In genomic region chr8:70742981-70743655, GRCm38 (mm10) we compare ENCODE assay signal across 9 mouse cellular contexts. TPM values are rescaled to one million over a fixed set of nuclear protein-coding genes. Genes with fewer than 3 reads are reported as not detected.
DNase-seq lines count a peak whose midpoint lies in the region; ATAC-seq and TF ChIP-seq lines count a peak whose summit lies in the region.
"Had no signal": no experiment of that assay in that cellular context is flagged by ENCODE, and none has a peak within 500 bp of the region (broad histone marks: within the 10 kb centered on the region; RNA-seq: fewer than 3 reads in every experiment).

No protein-coding gene starts in this region.

- peak overlapping the region; percentile 1; the same call in 1 of the 2 replicates for H3K4me3 ChIP-seq in forebrain, postnatal 0 days (ENCODE audit: low read depth, low read length)
- no peak overlapping the region for H3K4me3 ChIP-seq in kidney, postnatal 0 days (replicated peaks; ENCODE audit: low read depth, low read length)
- H3K4me3 ChIP-seq: myocyte had no signal

- H3K27ac ChIP-seq in forebrain, postnatal 0 days (ENCODE audit: low read depth, low read length), result no peak overlapping the region
- peak overlapping the region; percentile 31; the same call in 1 of the 2 replicates for H3K27ac ChIP-seq in kidney, postnatal 0 days

- H3K27me3 ChIP-seq in forebrain, postnatal 0 days (ENCODE audit: insufficient read depth, low read length), result peaks cover 31% of the 10 kb centered on the region
- H3K27me3 ChIP-seq in kidney, postnatal 0 days (ENCODE audit: insufficient read depth, low read length), result 0 out of 2 replicates have a peak, but pooled peaks cover 6% of the 10 kb centered on the region

- H3K4me2 ChIP-seq in forebrain, postnatal 0 days (ENCODE audit: low read depth), result peak overlapping the region; percentile 56
- peak overlapping the region; percentile 42 for H3K4me2 ChIP-seq in kidney, postnatal 0 days (ENCODE audit: low read length)

- DNase-seq in urinary bladder, adult 2 months (ENCODE audit: low spot score), result peak; percentile 18
- DNase-seq in urinary bladder, postnatal 25 days (ENCODE audit: low spot score), result no peak
- DNase-seq in forebrain, postnatal 0 days, result no peak
- no peak for DNase-seq in kidney, postnatal 0 days (ENCODE audit: low spot score)
- peak; percentile 51 for DNase-seq in naive thymus-derived CD4-positive, alpha-beta T cell, adult 2 months (ENCODE audit: low read depth)
- no peak for DNase-seq in cerebellum, postnatal 36 days
- DNase-seq in adrenal gland, postnatal 4 days (ENCODE audit: low spot score in 2 of 2), result no peak
- no peak for DNase-seq in spleen, postnatal 36 days (ENCODE audit: low spot score in 2 of 2)

- H3K9ac ChIP-seq in forebrain, postnatal 0 days, result no peak overlapping the region
- no peak overlapping the region for H3K9ac ChIP-seq in kidney, postnatal 0 days (ENCODE audit: low read depth, low read length)

- 3% methylated on average over 38 of the region's 38 CpGs for WGBS in forebrain, postnatal 0 days
- WGBS in kidney, postnatal 0 days, result 10% methylated on average over 37 of the region's 38 CpGs

- TF ChIP-seq CTCF in forebrain, postnatal 0 days (IDR thresholded peaks at IDR 0.05; ENCODE audit: low read depth), result no peak
- TF ChIP-seq CTCF in kidney, postnatal 0 days (IDR thresholded peaks at IDR 0.05; ENCODE audit: low read depth), result no peak

- no peak for ATAC-seq in forebrain, postnatal 0 days
- ATAC-seq in kidney, postnatal 0 days (replicated peaks; ENCODE audit: low FRiP score, low read depth), result no peak

- H3K4me1 ChIP-seq in forebrain, postnatal 0 days (ENCODE audit: insufficient read depth), result no peaks in the 10 kb centered on the region; the same call in 1 of the 2 replicates
- 0 out of 2 replicates have a peak, but pooled peaks cover 20% of the 10 kb centered on the region for H3K4me1 ChIP-seq in kidney, postnatal 0 days (replicated peaks; ENCODE audit: insufficient read depth, low read length)

- no peaks in the 10 kb centered on the region for H3K9me3 ChIP-seq in forebrain, postnatal 0 days (ENCODE audit: low read length)
- no peaks in the 10 kb centered on the region for H3K9me3 ChIP-seq in kidney, postnatal 0 days (replicated peaks; ENCODE audit: low read length)

- no peaks in the 10 kb centered on the region for H3K36me3 ChIP-seq in forebrain, postnatal 0 days (ENCODE audit: insufficient read depth)
- no peaks in the 10 kb centered on the region for H3K36me3 ChIP-seq in kidney, postnatal 0 days (ENCODE audit: insufficient read depth, low read length)

RNA-seq across cellular contexts. Expression of gene Rab3a, which starts 11.4 kb away (rescaled TPM):
- polyA plus RNA-seq in urinary bladder, adult 2 months (2012; rRNA removed), result 34.1 and 35.3 TPM in 2 replicates
- total RNA-seq in forebrain, postnatal 0 days (2014; rRNA removed), result 450 and 499 TPM in 2 replicates
- polyA plus RNA-seq in forebrain, postnatal 0 days (2015; fragmentation: Nextera tagmentation; extraction: Ambion mirVana), result 632 and 673 TPM in 2 replicates
- polyA plus RNA-seq in kidney, postnatal 0 days (2015; fragmentation: Nextera tagmentation; extraction: Ambion mirVana), result 20.5 and 21.8 TPM in 2 replicates
- 10 to 100 TPM; 58.9 to 59.7 TPM for total RNA-seq in adrenal gland, postnatal 4 days (2021)

RNA-seq across cellular contexts. Expression of gene Mpv17l2, which starts 17.6 kb away (rescaled TPM):
- polyA plus RNA-seq in urinary bladder, adult 2 months (2012; rRNA removed), result 38.2 and 41.9 TPM in 2 replicates
- 33.7 and 39.9 TPM in 2 replicates for total RNA-seq in forebrain, postnatal 0 days (2014; rRNA removed)
- polyA plus RNA-seq in forebrain, postnatal 0 days (2015; fragmentation: Nextera tagmentation; extraction: Ambion mirVana), result 60.4 and 61.9 TPM in 2 replicates
- polyA plus RNA-seq in kidney, postnatal 0 days (2015; fragmentation: Nextera tagmentation; extraction: Ambion mirVana), result 78.2 and 80.3 TPM in 2 replicates
- 100 to 1,000 TPM in 1 of 2 experiments, 10 to 100 TPM in 1; 93.1 to 109 TPM for total RNA-seq in adrenal gland, postnatal 4 days (2021)

RNA-seq across cellular contexts. Expression of gene Pde4c, which starts 19.6 kb away (rescaled TPM):
- 0.54 and 0.59 TPM in 2 replicates for polyA plus RNA-seq in urinary bladder, adult 2 months (2012; rRNA removed)
- 0.48 and 0.62 TPM in 2 replicates for total RNA-seq in forebrain, postnatal 0 days (2014; rRNA removed)
- polyA plus RNA-seq in forebrain, postnatal 0 days (2015; fragmentation: Nextera tagmentation; extraction: Ambion mirVana), result 0.10 and 0.23 TPM in 2 replicates
- 8.0 and 9.5 TPM in 2 replicates for polyA plus RNA-seq in kidney, postnatal 0 days (2015; fragmentation: Nextera tagmentation; extraction: Ambion mirVana)
- total RNA-seq in adrenal gland, postnatal 4 days (2021), result 1 to 10 TPM; 2.2 to 5.6 TPM

RNA-seq across cellular contexts. Expression of gene Gm3336, which starts 24.8 kb away (rescaled TPM):
- polyA plus RNA-seq in urinary bladder, adult 2 months (2012; rRNA removed), result 0.46 and 0.56 TPM in 2 replicates
- total RNA-seq in forebrain, postnatal 0 days (2014; rRNA removed), result not detected in 2 replicates
- polyA plus RNA-seq in forebrain, postnatal 0 days (2015; fragmentation: Nextera tagmentation; extraction: Ambion mirVana), result not detected in 2 replicates
- polyA plus RNA-seq in kidney, postnatal 0 days (2015; fragmentation: Nextera tagmentation; extraction: Ambion mirVana), result 0.70 and 0.74 TPM in 2 replicates
- total RNA-seq in adrenal gland, postnatal 4 days (2021), result not detected

RNA-seq across cellular contexts. Expression of gene Pik3r2, which starts 33.4 kb away (rescaled TPM):
- polyA plus RNA-seq in urinary bladder, adult 2 months (2012; rRNA removed), result 57.3 and 66.0 TPM in 2 replicates
- 160 and 170 TPM in 2 replicates for total RNA-seq in forebrain, postnatal 0 days (2014; rRNA removed)
- polyA plus RNA-seq in forebrain, postnatal 0 days (2015; fragmentation: Nextera tagmentation; extraction: Ambion mirVana), result 147 and 153 TPM in 2 replicates
- polyA plus RNA-seq in kidney, postnatal 0 days (2015; fragmentation: Nextera tagmentation; extraction: Ambion mirVana), result 43.8 and 47.2 TPM in 2 replicates
- 10 to 100 TPM; 72.0 to 78.8 TPM for total RNA-seq in adrenal gland, postnatal 4 days (2021)

Comparison
In these comparisons a context has a peak if more than half of its experiments do, and no peak if none do; other contexts are left out.
1. DNase-seq: peak in urinary bladder, adult 2 months (single experiment) and naive thymus-derived CD4-positive, alpha-beta T cell, adult 2 months (single experiment); none in urinary bladder, postnatal 25 days (single experiment), forebrain, postnatal 0 days (single experiment), kidney, postnatal 0 days (single experiment), cerebellum, postnatal 36 days (0 of 2), adrenal gland, postnatal 4 days (0 of 2) and spleen, postnatal 36 days (0 of 2).
2. RNA of gene Rab3a, which starts 11.4 kb away (polyA plus RNA-seq): 632 to 673 TPM in forebrain, postnatal 0 days; 34.1 to 35.3 TPM in urinary bladder, adult 2 months and 20.5 to 21.8 TPM in kidney, postnatal 0 days; every median in the first group is over 10 times any median in the second.